Mouse (Mus musculus) mature B cell (primary cell): Measurements from ENCODE around the gene Tubd1.

Experiments used
- in situ Hi-C: fragments of 300-500 bp; cut with MboI; formaldehyde crosslinking; loops from 2 replicates; pipeline ENCODE4 v1.14.3; 2019

The Tubd1 gene

GRCm38 (mm10) chr11:86583990-86584897 is 39.5 kb downstream of the Tubd1 start:
- in situ Hi-C loops = no loop called here

- in situ Hi-C loops = no loop called here
Measured at GRCm38 (mm10) chr11:86584898-86585597, 40.3 kb downstream of the Tubd1 start.

- in situ Hi-C loops = no loop called here
Measured at GRCm38 (mm10) chr11:86585598-86585984, 40.8 kb downstream of the Tubd1 start.

GRCm38 (mm10) chr11:86586177-86586867 is 41.5 kb downstream of the Tubd1 start:
- in situ Hi-C loops = no loop called here

- in situ Hi-C loops = no loop called here
Measured at GRCm38 (mm10) chr11:86586868-86587792, 42.3 kb downstream of the Tubd1 start.

- in situ Hi-C loops = no loop called here
Measured at GRCm38 (mm10) chr11:86587830-86588229, 43.0 kb downstream of the Tubd1 start.

- in situ Hi-C loops = no loop called here
Measured at GRCm38 (mm10) chr11:86588583-86589298, 44.0 kb downstream of the Tubd1 start.

GRCm38 (mm10) chr11:86590066-86590465 is 45.3 kb downstream of the Tubd1 start:
- in situ Hi-C loops = no loop called here

- in situ Hi-C loops = no loop called here
Measured at GRCm38 (mm10) chr11:86590579-86590978, 45.8 kb downstream of the Tubd1 start.

- in situ Hi-C loops = no loop called here
Measured at GRCm38 (mm10) chr11:86591301-86591845, 46.6 kb downstream of the Tubd1 start.

- in situ Hi-C loops = no loop called here
Measured at GRCm38 (mm10) chr11:86591931-86592616, 47.3 kb downstream of the Tubd1 start.

- in situ Hi-C loops = no loop called here
Measured at GRCm38 (mm10) chr11:86592993-86593392, 48.2 kb downstream of the Tubd1 start.

GRCm38 (mm10) chr11:86593443-86593842 is 48.7 kb downstream of the Tubd1 start:
- in situ Hi-C loops = no loop called here

- in situ Hi-C loops = no loop called here
Measured at GRCm38 (mm10) chr11:86594188-86594876, 49.5 kb downstream of the Tubd1 start.

- in situ Hi-C loops = no loop called here
Measured at GRCm38 (mm10) chr11:86595366-86595765, 50.6 kb downstream of the Tubd1 start.

- in situ Hi-C loops = no loop called here
Measured at GRCm38 (mm10) chr11:86596187-86596960, 51.6 kb downstream of the Tubd1 start.

GRCm38 (mm10) chr11:86596976-86597375 is 52.2 kb downstream of the Tubd1 start:
- in situ Hi-C loops = no loop called here

GRCm38 (mm10) chr11:86598154-86598553 is 53.4 kb downstream of the Tubd1 start:
- in situ Hi-C loops = no loop called here
